ENCODE assay signal across 24 mouse cellular contexts in genomic region chr13:28814127-28814526, GRCm38 (mm10).
DNase-seq lines count a peak whose midpoint lies in the region; ATAC-seq and TF ChIP-seq lines count a peak whose summit lies in the region.
"Had no signal": no experiment of that assay in that cellular context is flagged by ENCODE, and none has a peak within 500 bp of the region (broad histone marks: within the 10 kb centered on the region; RNA-seq: fewer than 3 reads in every experiment).

No protein-coding gene starts in this region.

- no peak overlapping the region for H3K4me2 ChIP-seq in hindbrain, postnatal 0 days (ENCODE audit: low read depth, low read length)
- H3K4me2 ChIP-seq in liver, embryonic 13.5 days: no peak overlapping the region
- H3K4me2 ChIP-seq: forebrain, embryonic 15.5 days; heart, embryonic 11.5 days; kidney, embryonic 15.5 days; limb, embryonic 15.5 days; midbrain, embryonic 15.5 days; neural tube, embryonic 13.5 days had no signal

- no peak for TF ChIP-seq CTCF in hindbrain, postnatal 0 days (IDR thresholded peaks at IDR 0.05; ENCODE audit: low read depth)

- WGBS in hindbrain, embryonic 10.5 days: 73% methylated on average over 4 of the region's 4 CpGs
- 73% methylated on average over 4 of the region's 4 CpGs for WGBS in hindbrain, postnatal 0 days
- WGBS in liver, embryonic 13.5 days (ENCODE audit: insufficient replicate concordance): 56% methylated on average over 4 of the region's 4 CpGs

- no peaks in the 10 kb centered on the region for H3K9me3 ChIP-seq in hindbrain, embryonic 10.5 days
- H3K9me3 ChIP-seq in hindbrain, postnatal 0 days (ENCODE audit: low read length): no peaks in the 10 kb centered on the region
- no peaks in the 10 kb centered on the region for H3K9me3 ChIP-seq in liver, embryonic 13.5 days (replicated peaks)
- H3K9me3 ChIP-seq: forebrain, embryonic 15.5 days; G1E; kidney, embryonic 15.5 days; limb, embryonic 15.5 days; midbrain, embryonic 15.5 days; neural tube, embryonic 13.5 days had no signal

- H3K36me3 ChIP-seq in hindbrain, embryonic 10.5 days: peaks cover 5% of the 10 kb centered on the region
- no peaks in the 10 kb centered on the region for H3K36me3 ChIP-seq in hindbrain, postnatal 0 days (ENCODE audit: insufficient read depth, low read length)
- H3K36me3 ChIP-seq in liver, embryonic 13.5 days: no peaks in the 10 kb centered on the region
- H3K36me3 ChIP-seq: forebrain, embryonic 15.5 days; G1E; kidney, embryonic 15.5 days; limb, embryonic 15.5 days; midbrain, embryonic 15.5 days; neural tube, embryonic 13.5 days had no signal

- peak overlapping the region; percentile 62; the same call in 1 of the 2 replicates for H3K27ac ChIP-seq in hindbrain, embryonic 10.5 days
- no peak overlapping the region for H3K27ac ChIP-seq in hindbrain, postnatal 0 days
- H3K27ac ChIP-seq in liver, embryonic 13.5 days: no peak overlapping the region
- H3K27ac ChIP-seq: kidney, embryonic 15.5 days; limb, embryonic 15.5 days; midbrain, embryonic 15.5 days had no signal

- H3K27me3 ChIP-seq in hindbrain, embryonic 10.5 days (ENCODE audit: insufficient read depth, poor library complexity, severe bottlenecking): no peaks in the 10 kb centered on the region
- H3K27me3 ChIP-seq in hindbrain, postnatal 0 days (ENCODE audit: insufficient read depth, low read length): no peaks in the 10 kb centered on the region
- no peaks in the 10 kb centered on the region for H3K27me3 ChIP-seq in liver, embryonic 13.5 days
- H3K27me3 ChIP-seq: CH12.LX; forebrain, embryonic 15.5 days; kidney, embryonic 15.5 days; limb, embryonic 15.5 days; midbrain, embryonic 15.5 days; neural tube, embryonic 13.5 days; Patski had no signal

- no peak for DNase-seq in hindbrain, embryonic 10.5 days (ENCODE audit: low spot score)
- DNase-seq in hindbrain, postnatal 0 days (ENCODE audit: low spot score): no peak
- peak; percentile 6 for DNase-seq in urinary bladder, postnatal 14 days (ENCODE audit: low spot score)
- DNase-seq in urinary bladder, postnatal 4 days (ENCODE audit: low spot score in 2 of 2): no peak
- no peak for DNase-seq in liver, embryonic 13.5 days
- no peak for DNase-seq in ovary, postnatal 36 days (ENCODE audit: low spot score)
- DNase-seq: adrenal gland, adult 2 months; cerebellum, adult 18-20 months; cerebellum, postnatal 25 days; kidney, adult 11 months; left cerebral cortex, postnatal 4 days; thymus, postnatal 36 days had no signal

- H3K4me1 ChIP-seq in hindbrain, embryonic 10.5 days (replicated peaks): peaks cover 71% of the 10 kb centered on the region
- H3K4me1 ChIP-seq in hindbrain, postnatal 0 days (ENCODE audit: insufficient read depth, low read length): peaks cover 8% of the 10 kb centered on the region; the same call in 1 of the 2 replicates
- peaks cover 11% of the 10 kb centered on the region; the same call in 1 of the 2 replicates for H3K4me1 ChIP-seq in liver, embryonic 13.5 days (replicated peaks)

- ATAC-seq in hindbrain, postnatal 0 days: no peak
- peak; percentile 61 for ATAC-seq in liver, embryonic 13.5 days (ENCODE audit: low read depth)
- no peak for ATAC-seq in megakaryocyte progenitor cell, adult 5-6 weeks (replicated peaks; ENCODE audit: poor library complexity)
- ATAC-seq: forebrain, embryonic 15.5 days; hindbrain, embryonic 16.5 days; midbrain, embryonic 15.5 days; Patski had no signal

- H3K4me3 ChIP-seq in hindbrain, embryonic 10.5 days: no peak overlapping the region
- H3K4me3 ChIP-seq in hindbrain, postnatal 0 days (ENCODE audit: low read length): no peak overlapping the region
- no peak overlapping the region for H3K4me3 ChIP-seq in liver, embryonic 13.5 days (replicated peaks)
- H3K4me3 ChIP-seq: forebrain, embryonic 15.5 days; kidney, embryonic 15.5 days; limb, embryonic 15.5 days; midbrain, embryonic 15.5 days; myocyte; neural tube, embryonic 13.5 days had no signal

- H3K9ac ChIP-seq in hindbrain, postnatal 0 days (replicated peaks; ENCODE audit: low read length): no peak overlapping the region
- no peak overlapping the region for H3K9ac ChIP-seq in liver, embryonic 13.5 days
- H3K9ac ChIP-seq: forebrain, embryonic 15.5 days; kidney, embryonic 15.5 days; limb, embryonic 15.5 days; midbrain, embryonic 15.5 days had no signal
